Mouse (Mus musculus): ENCODE results near the gene Rasgrp1.

Gene Rasgrp1

GRCm38 (mm10) chr2:117342547-117343239, at the start of gene Rasgrp1:
TSS of gene Rasgrp1 (minus strand) at chr2:117343001.
- peak; percentile 71 to 81 for DNase-seq

- DNase-seq: no peak
These were observed 47.4 kb upstream of the Rasgrp1 start for GRCm38 (mm10) chr2:117389925-117390892.

GRCm38 (mm10) chr2:117389460-117389859, 46.7 kb upstream of the Rasgrp1 start:
- DNase-seq: no peak

- DNase-seq: no peak
These were observed 45.3 kb upstream of the Rasgrp1 start for GRCm38 (mm10) chr2:117388121-117388520.

GRCm38 (mm10) chr2:117386981-117387705, 44.3 kb upstream of the Rasgrp1 start:
- no peak for DNase-seq

GRCm38 (mm10) chr2:117386036-117386590, 43.3 kb upstream of the Rasgrp1 start:
- no peak for DNase-seq

GRCm38 (mm10) chr2:117381314-117381713, 38.5 kb upstream of the Rasgrp1 start:
- DNase-seq: no peak

- no peak for DNase-seq
These were observed 31.6 kb upstream of the Rasgrp1 start for GRCm38 (mm10) chr2:117374293-117374830.

GRCm38 (mm10) chr2:117371706-117372105, 28.9 kb upstream of the Rasgrp1 start:
- no peak for DNase-seq

- DNase-seq: no peak
These were observed 23.7 kb upstream of the Rasgrp1 start for GRCm38 (mm10) chr2:117366478-117366877.

- no peak for DNase-seq
These were observed 21.3 kb upstream of the Rasgrp1 start for GRCm38 (mm10) chr2:117364056-117364455.

GRCm38 (mm10) chr2:117357939-117358338, 15.1 kb upstream of the Rasgrp1 start:
- no peak for DNase-seq

GRCm38 (mm10) chr2:117352305-117353123, 9.7 kb upstream of the Rasgrp1 start:
- DNase-seq: no peak

- DNase-seq: no peak
These were observed 7.3 kb upstream of the Rasgrp1 start for GRCm38 (mm10) chr2:117350138-117350537.

- no peak for DNase-seq
These were observed 431 bp upstream of the Rasgrp1 start for GRCm38 (mm10) chr2:117343240-117343624.

- DNase-seq: peak; percentile 84 to 91
These were observed 683 bp downstream of the Rasgrp1 start for GRCm38 (mm10) chr2:117342090-117342546.

- no peak for DNase-seq
These were observed 4.3 kb downstream of the Rasgrp1 start for GRCm38 (mm10) chr2:117338501-117338900.

GRCm38 (mm10) chr2:117337902-117338301, 4.9 kb downstream of the Rasgrp1 start:
- no peak for DNase-seq

- peak in 1 of 2 experiments; percentile 26 for DNase-seq
These were observed 5.7 kb downstream of the Rasgrp1 start for GRCm38 (mm10) chr2:117336946-117337665.

GRCm38 (mm10) chr2:117335552-117336188, 7.1 kb downstream of the Rasgrp1 start:
- no peak for DNase-seq
